Mouse (Mus musculus) cortical plate, adult 2 months (tissue): Measurements from ENCODE around the gene Pxt1.

Experiments
- CTCF ChIP-seq: fragments of 200-500 bp; IDR thresholded peaks from 2 replicates; pipeline ENCODE4 v1.5.1; 2011; ENCODE audit warnings: mild to moderate bottlenecking, control low read depth, low read length; ENCODE audit not compliant: insufficient read depth; ENCODE audit errors: extremely low read depth
- POLR2A ChIP-seq: fragments of 200-500 bp; IDR thresholded peaks from 2 replicates; pipeline ENCODE4 v1.6.1; 2011; ENCODE audit warnings: mild to moderate bottlenecking, low read length, control low read depth; ENCODE audit not compliant: insufficient read depth; ENCODE audit errors: extremely low read depth

DNA sequence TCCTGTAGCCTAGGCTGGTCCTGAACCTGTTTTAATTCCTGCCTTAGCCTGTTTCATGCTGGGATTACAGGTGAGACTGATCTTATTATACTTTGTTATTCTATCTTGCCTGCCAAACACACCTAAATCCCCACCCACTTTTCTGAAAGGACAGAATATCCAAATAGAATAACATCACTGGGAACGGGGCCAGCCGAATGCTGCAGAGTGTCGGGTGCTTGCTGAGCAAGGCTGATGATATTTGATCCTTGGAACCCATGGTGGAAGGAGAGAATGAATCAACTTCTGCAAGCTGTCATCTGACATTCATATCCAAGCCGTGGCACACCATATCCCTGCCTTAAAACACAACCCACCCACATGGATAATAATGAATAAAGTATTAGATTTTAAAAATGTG is 5.0 kb upstream of the Pxt1 start:
- TF ChIP-seq CTCF (no peak), POLR2A (no peak)
